Mouse (Mus musculus): ENCODE results near the gene Hfe2. TPM values are rescaled to one million over a fixed set of nuclear protein-coding genes. Genes with fewer than 3 reads are reported as not detected.
"Not testable (repeated sequence)": the region's sequence is repeated elsewhere in the genome, so short reads cannot be mapped to it uniquely, and the experiment has no call there.

The Hfe2 gene
- polyA plus RNA-seq, 2 experiments = 3.8 to 4.3 TPM

GRCm38 (mm10) chr3:96503946-96504345, 21.0 kb upstream of the Hfe2 start:
- H3K27me3 ChIP-seq (ENCODE audit: control insufficient read depth, insufficient read depth, low read length) = no peaks in the 10 kb centered on the region
- H3K4me1 ChIP-seq (replicated peaks; ENCODE audit: control insufficient read depth in 2 of 2, insufficient read depth in 2 of 2, low read length in 1 of 2) = peaks cover 0 to 2% of the 10 kb centered on the region in 2 experiments; a peak in 1 of 4 replicates
- ATAC-seq (ENCODE audit: insufficient read depth) = no peak
- H3K4me2 ChIP-seq (ENCODE audit: low read depth) = no peak overlapping the region
- WGBS (ENCODE audit: insufficient replicate concordance) = 56% methylated on average over 4 of the region's 4 CpGs
- TF ChIP-seq CTCF (IDR thresholded peaks at IDR 0.05; ENCODE audit: low read depth) (no peak), EP300 (IDR thresholded peaks at IDR 0.05; ENCODE audit: low read depth) (no peak)
- H3K4me3 ChIP-seq (ENCODE audit: insufficient read depth in 1 of 2, low read depth in 2 of 2, low read length in 2 of 2) = no peak overlapping the region
- H3K9ac ChIP-seq (replicated peaks) = no peak overlapping the region
- DNase-seq (ENCODE audit: low read depth in 3 of 3, low spot score in 3 of 3) = no peak
- H3K9me3 ChIP-seq (ENCODE audit: control insufficient read depth, low read length) = no peaks in the 10 kb centered on the region
- H3K36me3 ChIP-seq (replicated peaks; ENCODE audit: control insufficient read depth, insufficient read depth, low read depth) = no peaks in the 10 kb centered on the region
- no peak overlapping the region for H3K27ac ChIP-seq

GRCm38 (mm10) chr3:96504931-96505330, 20.0 kb upstream of the Hfe2 start:
- no peak for DNase-seq (ENCODE audit: low read depth in 3 of 3, low spot score in 3 of 3)
- H3K27me3 ChIP-seq (ENCODE audit: control insufficient read depth, insufficient read depth, low read length) = no peaks in the 10 kb centered on the region
- no peak overlapping the region for H3K9ac ChIP-seq (replicated peaks)
- 81% methylated on average over 6 of the region's 6 CpGs for WGBS (ENCODE audit: insufficient replicate concordance)
- ATAC-seq (ENCODE audit: insufficient read depth) = no peak
- no peak overlapping the region for H3K4me3 ChIP-seq (ENCODE audit: insufficient read depth in 1 of 2, low read depth in 2 of 2, low read length in 2 of 2)
- H3K36me3 ChIP-seq (replicated peaks; ENCODE audit: control insufficient read depth, insufficient read depth, low read depth) = no peaks in the 10 kb centered on the region
- no peak for TF ChIP-seq EP300 (IDR thresholded peaks at IDR 0.05; ENCODE audit: low read depth)
- no peak for TF ChIP-seq CTCF (IDR thresholded peaks at IDR 0.05; ENCODE audit: low read depth)
- H3K9me3 ChIP-seq (ENCODE audit: control insufficient read depth, low read length) = no peaks in the 10 kb centered on the region
- no peak overlapping the region for H3K27ac ChIP-seq
- no peak overlapping the region for H3K4me2 ChIP-seq (ENCODE audit: low read depth)
- 0 out of 4 replicates have a peak, but pooled peaks cover 0 to 1% of the 10 kb centered on the region in 2 experiments for H3K4me1 ChIP-seq (replicated peaks; ENCODE audit: control insufficient read depth in 2 of 2, insufficient read depth in 2 of 2, low read length in 1 of 2)

GRCm38 (mm10) chr3:96506396-96507047, 18.4 kb upstream of the Hfe2 start:
- Histone ChIP-seq H3K36me3 (replicated peaks; ENCODE audit: control insufficient read depth, insufficient read depth, low read depth) (no peaks in the 10 kb centered on the region), H3K4me2 (ENCODE audit: low read depth) (no peak overlapping the region), H3K9me3 (ENCODE audit: control insufficient read depth, low read length) (no peaks in the 10 kb centered on the region), H3K27ac (no peak overlapping the region), H3K9ac (replicated peaks) (no peak overlapping the region), H3K27me3 (ENCODE audit: control insufficient read depth, insufficient read depth, low read length) (no peaks in the 10 kb centered on the region), H3K4me1 (replicated peaks; ENCODE audit: control insufficient read depth in 2 of 2, insufficient read depth in 2 of 2, low read length in 1 of 2) (0 out of 4 replicates have a peak, but pooled peaks cover 0 to 1% of the 10 kb centered on the region in 2 experiments), H3K4me3 (ENCODE audit: insufficient read depth in 1 of 2, low read depth in 2 of 2, low read length in 2 of 2) (no peak overlapping the region)
- 76% methylated on average over 9 of the region's 9 CpGs for WGBS (ENCODE audit: insufficient replicate concordance)
- ATAC-seq (ENCODE audit: insufficient read depth) (no peak), DNase-seq (ENCODE audit: low read depth in 3 of 3, low spot score in 3 of 3) (no peak)
- no peak for TF ChIP-seq EP300 (IDR thresholded peaks at IDR 0.05; ENCODE audit: low read depth)
- no peak for TF ChIP-seq CTCF (IDR thresholded peaks at IDR 0.05; ENCODE audit: low read depth)

- ATAC-seq (ENCODE audit: insufficient read depth); H3K4me1 ChIP-seq (replicated peaks; ENCODE audit: control insufficient read depth in 2 of 2, insufficient read depth in 2 of 2, low read length in 1 of 2); H3K27me3 ChIP-seq (ENCODE audit: control insufficient read depth, insufficient read depth, low read length); H3K27ac ChIP-seq; H3K9ac ChIP-seq (replicated peaks); H3K4me3 ChIP-seq (ENCODE audit: insufficient read depth in 1 of 2, low read depth in 2 of 2, low read length in 2 of 2); DNase-seq (ENCODE audit: low read depth in 3 of 3, low spot score in 3 of 3); H3K4me2 ChIP-seq (ENCODE audit: low read depth); H3K36me3 ChIP-seq (replicated peaks; ENCODE audit: control insufficient read depth, insufficient read depth, low read depth); H3K9me3 ChIP-seq (ENCODE audit: control insufficient read depth, low read length): not testable (repeated sequence)
- WGBS (ENCODE audit: insufficient replicate concordance) = 80% methylated on average over 7 of the region's 9 CpGs
Measured at GRCm38 (mm10) chr3:96507966-96508365, 17.0 kb upstream of the Hfe2 start.

- H3K9me3 ChIP-seq (ENCODE audit: control insufficient read depth, low read length) = no peaks in the 10 kb centered on the region
- H3K4me3 ChIP-seq (ENCODE audit: insufficient read depth in 1 of 2, low read depth in 2 of 2, low read length in 2 of 2) = no peak overlapping the region
- WGBS (ENCODE audit: insufficient replicate concordance) = 58% methylated on average over 5 of the region's 5 CpGs
- no peak for DNase-seq (ENCODE audit: low read depth in 3 of 3, low spot score in 3 of 3)
- no peak for TF ChIP-seq CTCF (IDR thresholded peaks at IDR 0.05; ENCODE audit: low read depth)
- no peak for TF ChIP-seq EP300 (IDR thresholded peaks at IDR 0.05; ENCODE audit: low read depth)
- no peak for ATAC-seq (ENCODE audit: insufficient read depth)
- no peaks in the 10 kb centered on the region for H3K36me3 ChIP-seq (replicated peaks; ENCODE audit: control insufficient read depth, insufficient read depth, low read depth)
- H3K27me3 ChIP-seq (ENCODE audit: control insufficient read depth, insufficient read depth, low read length) = no peaks in the 10 kb centered on the region
- H3K9ac ChIP-seq (replicated peaks) = no peak overlapping the region
- H3K4me1 ChIP-seq (replicated peaks; ENCODE audit: control insufficient read depth in 2 of 2, insufficient read depth in 2 of 2, low read length in 1 of 2) = no peaks in the 10 kb centered on the region
- H3K4me2 ChIP-seq (ENCODE audit: low read depth) = no peak overlapping the region
- no peak overlapping the region for H3K27ac ChIP-seq
Measured at GRCm38 (mm10) chr3:96520171-96520570, 4.8 kb upstream of the Hfe2 start.

Measured in liver, embryonic 14.5 days (tissue).